Mouse (Mus musculus) small intestine, adult 2 months (tissue): ENCODE results near the gene Arhgap28.

Experiments
- CTCF ChIP-seq: fragments of 200-500 bp; IDR thresholded peaks from 2 replicates; pipeline ENCODE4 v1.5.1; 2012; ENCODE audit warnings: low read depth, mild to moderate bottlenecking, control low read depth, inconsistent platforms, low read length, moderate library complexity, mixed read lengths; ENCODE audit not compliant: insufficient replicate concordance, insufficient read length; ENCODE audit errors: extremely low read depth
- POLR2A ChIP-seq: fragments of 200-500 bp; IDR thresholded peaks from 2 replicates; pipeline ENCODE4 v1.6.1; 2012; ENCODE audit warnings: low read depth, mild to moderate bottlenecking, control low read depth, inconsistent platforms, low read length, moderate library complexity

DNA sequence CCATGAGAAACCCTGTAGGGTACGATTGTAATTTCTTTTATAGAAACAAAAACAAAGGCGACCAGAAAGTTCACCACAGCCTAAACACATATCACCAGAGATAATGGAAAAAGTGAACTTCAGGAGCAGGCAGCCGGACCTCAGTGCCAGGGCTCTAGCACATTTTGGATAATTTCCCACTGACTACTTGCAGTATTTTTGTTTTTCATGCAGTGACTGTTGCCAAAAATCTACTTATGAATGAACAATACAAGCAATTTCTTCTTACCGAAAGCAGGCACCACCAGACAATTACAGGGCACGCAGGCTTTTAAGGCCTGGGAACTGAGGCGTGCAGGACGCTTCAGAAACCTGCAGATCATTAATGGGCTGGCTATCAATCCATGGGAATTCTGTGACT lies 59.7 kb downstream of the Arhgap28 start:
- no peak for TF ChIP-seq CTCF
- TF ChIP-seq POLR2A = no peak
